Mouse (Mus musculus): ENCODE measurements around the gene Dtx1. TPM values are rescaled to one million over a fixed set of nuclear protein-coding genes. Genes with fewer than 3 reads are reported as not detected.

Dtx1 gene
- polyA plus RNA-seq, 1 experiment from 2014 or later: 0.24 TPM

DNA sequence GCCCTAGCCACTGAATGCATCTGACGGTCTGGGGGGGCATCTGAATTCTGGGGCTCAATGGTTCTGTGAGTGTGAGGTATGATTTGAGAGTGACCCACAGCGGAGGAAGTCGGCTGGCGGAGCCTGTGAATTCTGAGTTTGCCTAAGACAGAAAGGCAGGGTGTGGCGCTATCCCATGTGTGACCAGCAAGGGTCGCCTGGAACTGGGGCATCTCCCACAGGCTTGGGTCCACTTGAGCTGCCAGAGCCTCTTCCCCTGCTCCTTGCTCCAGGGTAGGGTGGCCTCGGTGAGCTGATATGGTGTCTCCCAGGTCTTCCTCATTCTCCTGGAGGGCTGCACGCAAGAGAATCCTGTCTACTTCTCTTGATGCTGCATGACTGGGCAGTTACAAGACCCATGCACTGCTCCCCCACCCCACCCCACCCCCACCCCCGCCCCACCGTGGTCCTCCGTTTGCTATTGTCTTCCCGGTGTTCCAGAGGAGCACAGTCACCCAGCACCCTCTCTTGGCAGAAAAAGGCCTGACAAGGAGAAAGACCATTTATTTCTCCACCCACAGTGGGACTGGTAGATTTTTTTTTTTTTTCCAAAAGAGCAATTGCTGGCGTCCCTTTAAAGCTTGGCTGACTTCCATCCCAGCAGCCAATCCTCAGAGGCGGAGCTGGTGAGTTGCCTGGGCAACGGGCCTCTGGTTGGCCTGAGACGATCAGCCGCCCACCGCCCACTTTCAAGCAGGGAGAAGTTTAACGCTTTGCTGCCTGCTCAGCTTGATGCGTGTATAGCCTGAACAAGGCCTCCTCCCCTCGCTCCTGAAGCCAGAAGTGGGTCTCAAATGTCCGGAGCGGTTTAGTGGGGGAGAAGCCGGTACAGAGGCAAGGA is 31.8 kb downstream of the Dtx1 start:
- 20% methylated on average over 17 of the region's 24 CpGs for WGBS (ENCODE audit: missing documents)
- Histone ChIP-seq H3K79me2 (ENCODE audit: inconsistent target) (no peaks in the 10 kb centered on the region), H3K27ac (no peak overlapping the region), H3K4me3 (ENCODE audit: inconsistent target) (no peak overlapping the region), H3K36me3 (ENCODE audit: inconsistent target) (no peaks in the 10 kb centered on the region)

DNA sequence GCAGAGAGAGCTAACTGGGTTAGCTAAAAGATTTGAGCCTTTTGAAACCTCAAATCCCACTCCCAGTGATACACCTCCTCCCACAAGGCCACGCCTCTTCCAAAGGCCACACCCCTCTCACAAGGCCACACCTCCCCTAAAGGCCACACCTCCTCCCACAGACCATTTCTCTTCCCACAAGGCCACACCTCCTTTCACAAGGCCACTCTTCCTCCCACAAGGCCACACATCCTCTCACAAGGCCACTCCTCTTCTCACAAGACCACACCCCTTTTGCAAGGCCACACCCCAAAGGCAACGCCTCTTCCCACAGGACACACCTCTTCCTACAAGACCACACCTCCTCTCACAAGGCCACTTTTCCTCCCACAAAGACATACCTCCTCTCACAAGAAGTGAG is 34.2 kb downstream of the Dtx1 start:
- WGBS (ENCODE audit: missing documents): 33% methylated on average over 2 of the region's 2 CpGs
- Histone ChIP-seq H3K4me3 (ENCODE audit: inconsistent target) (no peak overlapping the region), H3K36me3 (ENCODE audit: inconsistent target) (no peaks in the 10 kb centered on the region), H3K27ac (no peak overlapping the region), H3K79me2 (ENCODE audit: inconsistent target) (no peaks in the 10 kb centered on the region)

DNA sequence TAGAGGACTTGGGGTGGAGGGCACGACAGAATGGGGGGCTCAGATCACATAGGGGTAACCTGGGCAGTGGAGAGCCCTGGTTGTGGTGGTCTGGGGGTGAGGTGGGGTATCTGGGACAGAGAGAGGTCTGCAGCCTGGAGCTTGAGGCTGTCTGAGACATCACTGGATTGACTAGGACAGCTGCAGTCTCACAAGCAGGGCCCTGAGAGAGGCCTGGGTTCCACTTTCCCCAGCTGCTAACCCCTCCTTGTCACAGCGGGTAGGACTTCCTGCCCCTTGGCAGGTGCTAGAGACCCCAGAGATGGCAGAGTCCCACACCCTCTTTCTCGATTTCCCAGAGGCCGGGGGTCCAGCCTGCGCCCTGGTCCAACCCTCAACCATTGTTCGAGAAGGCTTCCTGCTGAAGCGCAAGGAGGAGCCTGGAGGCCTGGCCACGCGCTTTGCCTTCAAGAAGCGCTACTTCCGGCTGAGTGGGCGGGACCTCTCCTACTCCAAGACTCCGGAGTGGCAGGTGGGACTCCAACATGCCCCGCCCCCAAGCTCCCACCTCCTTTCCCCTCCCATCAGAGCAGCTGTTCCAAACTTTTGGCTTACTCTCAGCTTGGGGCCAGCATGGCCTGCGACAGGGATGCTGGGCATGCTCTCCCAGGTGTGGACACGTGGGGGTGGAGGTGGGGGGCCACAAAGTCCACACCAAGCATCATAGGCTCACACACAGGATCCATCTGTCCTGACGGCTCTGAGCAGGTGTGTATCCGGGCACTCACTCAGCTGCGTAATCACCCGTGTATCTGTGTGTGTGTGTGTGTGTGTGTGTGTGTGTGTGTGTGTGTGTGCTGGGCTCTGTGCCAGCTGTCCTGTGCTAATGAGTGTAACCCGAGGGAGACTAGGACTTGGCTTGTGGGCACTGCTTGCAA is 37.2 kb downstream of the Dtx1 start:
- WGBS (ENCODE audit: missing documents): 34% methylated on average over 17 of the region's 21 CpGs
- no peak overlapping the region for H3K4me3 ChIP-seq (ENCODE audit: inconsistent target)
- no peaks in the 10 kb centered on the region for H3K79me2 ChIP-seq (ENCODE audit: inconsistent target)
- H3K36me3 ChIP-seq (ENCODE audit: inconsistent target): no peaks in the 10 kb centered on the region
- no peak overlapping the region for H3K27ac ChIP-seq

DNA sequence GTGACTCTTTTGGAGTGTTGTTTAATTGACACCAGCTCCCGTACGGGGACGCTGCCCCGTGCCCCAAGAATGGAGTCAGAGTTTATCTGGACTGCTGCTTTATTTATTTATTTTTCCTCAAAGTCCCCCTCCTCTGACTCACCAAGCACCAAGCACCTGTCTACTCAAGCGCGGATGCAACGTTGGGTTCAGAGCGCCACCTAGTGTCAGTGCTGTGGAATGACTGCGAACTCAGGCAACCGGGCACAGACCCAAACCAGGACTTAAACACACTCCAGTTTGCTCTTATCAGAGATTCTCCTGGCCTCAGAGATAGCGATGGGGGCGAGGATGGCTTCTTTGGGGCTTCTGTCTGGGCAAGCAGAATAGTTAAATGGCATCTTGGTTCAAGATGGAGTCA is 38.1 kb downstream of the Dtx1 start:
- Histone ChIP-seq H3K36me3 (ENCODE audit: inconsistent target) (no peaks in the 10 kb centered on the region), H3K4me3 (ENCODE audit: inconsistent target) (no peak overlapping the region), H3K27ac (no peak overlapping the region), H3K79me2 (ENCODE audit: inconsistent target) (no peaks in the 10 kb centered on the region)
- 16% methylated on average over 12 of the region's 12 CpGs for WGBS (ENCODE audit: missing documents)

DNA sequence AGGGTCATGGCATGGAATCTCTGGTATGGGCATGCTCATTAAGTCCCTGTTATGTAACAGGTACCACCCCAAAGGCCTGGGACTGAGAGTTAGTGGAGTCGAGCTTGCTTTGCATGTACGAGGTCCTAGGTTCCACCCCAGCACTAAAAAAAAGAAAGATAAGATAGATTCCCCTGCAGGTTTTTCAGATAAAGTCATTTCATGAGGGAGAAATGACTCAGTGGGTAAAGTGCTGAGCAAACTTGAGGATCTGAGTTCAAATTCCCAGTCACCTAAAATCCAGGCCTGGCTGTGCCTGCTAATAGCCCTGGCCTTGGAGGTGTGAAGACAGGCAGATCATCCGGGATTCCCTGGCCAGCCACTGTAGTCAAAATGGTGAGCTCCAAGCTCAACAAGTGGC is 39.9 kb downstream of the Dtx1 start:
- Histone ChIP-seq H3K36me3 (ENCODE audit: inconsistent target) (no peaks in the 10 kb centered on the region), H3K27ac (no peak overlapping the region), H3K4me3 (ENCODE audit: inconsistent target) (no peak overlapping the region), H3K79me2 (ENCODE audit: inconsistent target) (no peaks in the 10 kb centered on the region)
- WGBS (ENCODE audit: missing documents): 89% methylated on average over 3 of the region's 3 CpGs

DNA sequence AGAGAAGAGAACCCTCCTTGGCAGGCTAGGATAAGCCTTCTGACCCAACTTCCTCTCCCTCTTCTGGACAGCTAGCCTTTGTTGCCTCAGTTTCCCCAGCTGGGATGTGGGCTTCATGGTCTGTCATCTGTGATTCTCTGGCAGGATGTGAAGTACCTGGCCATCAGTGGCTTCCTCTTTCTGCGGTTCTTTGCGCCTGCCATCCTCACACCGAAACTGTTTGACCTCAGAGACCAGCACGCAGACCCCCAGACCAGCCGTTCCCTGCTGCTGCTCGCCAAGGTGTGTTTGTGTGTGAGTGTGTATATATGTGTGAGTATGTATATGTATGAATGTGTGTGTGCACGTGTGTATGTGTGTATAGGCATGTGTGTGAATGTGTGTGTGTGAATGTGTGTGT is 41.6 kb downstream of the Dtx1 start:
- Histone ChIP-seq H3K27ac (no peak overlapping the region), H3K79me2 (ENCODE audit: inconsistent target) (no peaks in the 10 kb centered on the region), H3K36me3 (ENCODE audit: inconsistent target) (no peaks in the 10 kb centered on the region), H3K4me3 (ENCODE audit: inconsistent target) (no peak overlapping the region)
- WGBS (ENCODE audit: missing documents): 69% methylated on average over 7 of the region's 7 CpGs

DNA sequence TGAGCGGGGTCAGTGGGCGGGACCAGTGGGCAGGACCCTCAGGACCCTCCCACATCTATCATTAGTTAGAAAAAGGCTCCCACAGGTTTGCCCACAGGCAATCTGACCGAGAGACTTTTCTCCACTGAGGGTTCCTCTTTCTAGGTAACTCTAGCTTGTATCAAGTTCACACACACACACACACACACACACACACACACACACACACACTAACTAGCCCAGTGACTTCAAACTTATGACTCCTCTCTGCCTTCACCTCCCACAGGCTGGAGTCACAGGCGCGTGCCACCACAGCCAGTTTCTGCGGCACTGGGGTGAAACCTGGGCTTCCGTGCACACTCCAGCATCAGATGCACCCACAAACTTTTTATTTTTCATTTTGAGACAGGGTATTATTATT is 43.0 kb downstream of the Dtx1 start:
- WGBS (ENCODE audit: missing documents): 71% methylated on average over 7 of the region's 7 CpGs
- no peak overlapping the region for H3K4me3 ChIP-seq (ENCODE audit: inconsistent target)
- H3K36me3 ChIP-seq (ENCODE audit: inconsistent target): no peaks in the 10 kb centered on the region
- no peaks in the 10 kb centered on the region for H3K79me2 ChIP-seq (ENCODE audit: inconsistent target)
- no peak overlapping the region for H3K27ac ChIP-seq

DNA sequence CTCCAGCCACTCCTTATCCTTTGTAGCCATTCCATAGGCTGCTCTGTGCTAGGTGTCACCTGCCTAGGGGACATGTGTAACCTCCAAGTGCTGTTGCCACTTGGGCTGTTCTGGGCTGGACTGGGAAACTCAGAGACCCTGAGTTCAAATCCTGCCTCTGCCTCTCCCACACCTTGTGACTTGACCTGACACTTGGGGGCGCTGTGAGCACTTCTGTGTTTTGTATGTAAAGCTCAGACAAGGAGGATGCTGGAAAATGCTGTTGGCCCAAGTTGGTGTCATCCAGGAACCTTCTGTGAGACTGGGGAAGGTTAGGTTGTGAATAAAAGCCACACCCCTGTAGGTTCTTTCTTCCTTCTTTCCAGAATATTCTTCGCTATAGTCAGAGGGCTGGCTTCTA is 46.8 kb downstream of the Dtx1 start:
- Histone ChIP-seq H3K27ac (no peak overlapping the region), H3K36me3 (ENCODE audit: inconsistent target) (no peaks in the 10 kb centered on the region), H3K4me3 (ENCODE audit: inconsistent target) (no peak overlapping the region), H3K79me2 (ENCODE audit: inconsistent target) (no peaks in the 10 kb centered on the region)
- 57% methylated on average over 2 of the region's 2 CpGs for WGBS (ENCODE audit: missing documents)

DNA sequence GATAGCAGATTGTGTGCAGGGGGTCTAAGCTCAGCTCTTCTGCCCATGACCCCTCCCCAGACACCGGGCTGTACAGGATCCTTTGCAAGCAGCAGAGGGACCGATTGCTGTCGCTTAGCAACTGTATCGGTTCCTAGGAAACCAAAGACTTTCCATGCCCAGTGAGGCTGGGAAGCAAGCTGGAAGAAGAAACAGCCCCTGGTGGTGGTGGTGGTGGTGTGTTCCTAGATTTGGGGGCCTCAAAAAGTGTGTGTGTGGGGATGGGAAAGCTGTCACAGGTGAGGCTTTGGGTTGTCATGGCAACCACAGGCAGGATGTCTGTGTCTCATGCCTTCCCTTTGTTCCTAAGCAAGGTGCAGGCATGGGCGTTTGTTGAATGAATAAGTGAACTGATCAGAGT is 50.9 kb downstream of the Dtx1 start:
- no peaks in the 10 kb centered on the region for H3K79me2 ChIP-seq (ENCODE audit: inconsistent target)
- no peaks in the 10 kb centered on the region for H3K36me3 ChIP-seq (ENCODE audit: inconsistent target)
- H3K27ac ChIP-seq: no peak overlapping the region
- 70% methylated on average over 5 of the region's 5 CpGs for WGBS (ENCODE audit: missing documents)
- H3K4me3 ChIP-seq (ENCODE audit: inconsistent target): no peak overlapping the region

DNA sequence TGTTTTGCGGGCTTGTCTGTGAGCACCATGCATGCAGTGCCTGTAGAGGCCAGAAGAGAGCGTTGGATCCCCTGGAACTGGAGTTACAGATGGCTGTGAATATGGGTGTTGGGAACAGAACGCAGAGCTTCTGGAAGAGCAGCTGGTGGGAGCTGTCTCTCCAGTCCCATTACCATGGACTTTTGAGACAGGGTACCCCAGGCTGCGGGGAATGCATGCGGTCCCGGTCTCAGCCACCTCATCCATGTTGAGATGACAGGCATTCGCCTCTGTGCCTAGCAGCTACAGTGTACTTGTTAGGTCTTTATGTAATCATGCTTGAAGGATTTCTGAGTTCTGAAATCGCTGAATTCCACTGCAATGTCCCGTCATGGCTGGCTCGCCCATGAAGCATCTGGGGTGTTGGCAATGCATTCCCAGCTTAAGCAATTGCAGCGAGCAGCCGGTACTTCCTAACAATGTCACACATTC is 55.4 kb downstream of the Dtx1 start:
- WGBS (ENCODE audit: missing documents): 87% methylated on average over 12 of the region's 12 CpGs
- Histone ChIP-seq H3K4me3 (ENCODE audit: inconsistent target) (no peak overlapping the region), H3K36me3 (ENCODE audit: inconsistent target) (no peaks in the 10 kb centered on the region), H3K79me2 (ENCODE audit: inconsistent target) (no peaks in the 10 kb centered on the region), H3K27ac (no peak overlapping the region)

DNA sequence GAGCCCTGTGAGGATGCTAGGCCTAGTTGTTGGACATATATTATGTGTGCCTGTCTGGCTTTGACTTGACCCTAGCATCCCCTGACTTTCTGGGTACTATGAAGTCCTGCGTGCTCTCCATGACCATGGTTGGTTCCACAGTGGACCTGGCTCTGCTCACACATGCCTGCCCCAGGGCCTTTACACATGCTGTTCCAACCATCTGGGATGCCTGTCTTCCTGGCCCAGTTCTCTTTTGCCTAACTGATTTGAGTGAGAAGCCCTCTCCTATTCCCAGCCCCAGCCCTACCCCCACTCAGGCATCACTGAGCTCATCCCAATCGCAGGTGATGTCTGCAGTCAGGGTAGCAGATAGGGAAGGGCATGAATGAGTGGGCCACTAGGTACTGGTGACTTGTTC is 57.9 kb downstream of the Dtx1 start:
- no peaks in the 10 kb centered on the region for H3K36me3 ChIP-seq (ENCODE audit: inconsistent target)
- WGBS (ENCODE audit: missing documents): 85% methylated on average over 2 of the region's 2 CpGs
- no peak overlapping the region for H3K4me3 ChIP-seq (ENCODE audit: inconsistent target)
- H3K79me2 ChIP-seq (ENCODE audit: inconsistent target): no peaks in the 10 kb centered on the region
- H3K27ac ChIP-seq: no peak overlapping the region

DNA sequence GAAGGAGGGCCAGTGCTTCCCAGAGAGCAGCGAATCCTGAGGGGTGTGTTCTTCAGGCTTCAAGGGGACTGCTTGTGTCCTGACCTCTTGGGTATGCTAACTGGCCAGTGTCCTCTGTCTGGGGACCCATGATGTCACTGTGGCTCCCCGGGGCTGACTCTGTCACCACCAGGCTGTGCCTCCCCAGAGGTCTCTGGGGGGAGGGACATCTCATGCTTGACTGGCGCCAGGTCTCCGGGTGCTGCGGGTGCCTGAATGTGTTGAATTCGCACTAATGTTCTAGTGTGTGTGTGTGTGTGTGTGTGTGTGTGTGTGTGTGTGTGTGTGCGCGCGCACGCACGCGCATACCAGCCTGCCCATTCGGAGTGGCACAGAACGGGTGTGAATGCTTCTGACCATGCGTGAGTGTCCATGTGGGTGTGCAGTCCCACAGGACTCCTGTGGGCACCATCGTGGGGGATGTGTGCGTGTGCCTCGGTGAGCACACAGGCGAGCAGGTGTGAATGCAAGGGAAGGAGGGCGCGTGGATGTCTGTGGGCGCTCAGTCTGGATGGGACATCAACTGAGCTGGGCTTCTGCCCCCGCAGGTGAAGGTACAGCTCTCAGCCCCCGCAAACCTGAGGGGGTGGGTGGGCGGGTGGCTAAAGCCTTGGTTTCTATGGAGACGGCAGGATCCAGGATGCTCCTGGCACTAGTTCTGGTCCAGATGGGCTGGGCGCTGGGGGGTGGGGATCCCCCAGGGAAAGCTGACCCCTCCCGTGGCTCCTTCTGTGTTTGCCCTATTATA is 58.6 kb downstream of the Dtx1 start:
- Histone ChIP-seq H3K79me2 (ENCODE audit: inconsistent target) (no peaks in the 10 kb centered on the region), H3K4me3 (ENCODE audit: inconsistent target) (no peak overlapping the region), H3K36me3 (ENCODE audit: inconsistent target) (no peaks in the 10 kb centered on the region), H3K27ac (no peak overlapping the region)
- 85% methylated on average over 18 of the region's 28 CpGs for WGBS (ENCODE audit: missing documents)

DNA sequence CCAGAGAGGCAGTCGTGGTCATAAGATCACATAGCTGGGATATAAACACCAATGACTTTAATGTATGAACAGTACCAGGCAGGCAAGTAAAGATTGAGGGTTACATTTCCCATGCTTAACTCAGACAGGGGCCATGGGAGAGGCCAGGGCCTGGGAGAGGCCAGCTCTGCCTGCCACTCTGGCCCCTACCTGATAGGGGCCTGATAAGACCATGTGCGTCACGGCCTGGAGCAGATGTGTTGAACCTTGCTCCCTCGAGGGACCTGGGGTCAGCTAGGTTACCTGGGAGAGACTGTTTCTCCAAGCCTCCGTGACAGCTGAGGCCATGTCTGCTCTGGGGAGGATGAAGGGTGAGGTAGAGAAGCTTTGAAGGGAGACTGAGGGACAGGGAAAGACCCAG is 60.5 kb downstream of the Dtx1 start:
- Histone ChIP-seq H3K36me3 (ENCODE audit: inconsistent target) (no peaks in the 10 kb centered on the region), H3K27ac (no peak overlapping the region), H3K79me2 (ENCODE audit: inconsistent target) (no peaks in the 10 kb centered on the region), H3K4me3 (ENCODE audit: inconsistent target) (no peak overlapping the region)
- 88% methylated on average over 5 of the region's 5 CpGs for WGBS (ENCODE audit: missing documents)

DNA sequence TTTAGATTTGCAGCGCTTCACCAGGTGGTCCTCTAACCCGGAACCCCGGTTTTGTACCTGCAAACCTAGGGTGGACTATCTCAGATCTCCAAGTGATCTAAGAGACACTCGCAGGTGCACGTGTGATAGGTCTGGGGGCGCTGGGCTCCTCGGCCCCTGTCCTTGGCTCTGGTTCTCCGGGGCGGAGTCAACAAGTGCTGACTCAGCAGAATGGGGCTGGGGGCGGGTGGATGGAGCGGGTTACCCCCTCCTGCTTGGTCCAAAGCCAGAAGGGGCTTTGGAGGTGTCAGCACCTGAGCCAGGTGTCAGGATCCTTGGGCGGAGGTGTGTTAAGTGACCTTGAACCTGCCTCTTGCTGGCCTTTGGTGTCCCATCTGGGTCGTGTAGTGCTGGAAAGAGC is 61.8 kb downstream of the Dtx1 start:
- WGBS (ENCODE audit: missing documents): 29% methylated on average over 13 of the region's 13 CpGs
- Histone ChIP-seq H3K27ac (no peak overlapping the region), H3K4me3 (ENCODE audit: inconsistent target) (no peak overlapping the region), H3K36me3 (ENCODE audit: inconsistent target) (no peaks in the 10 kb centered on the region), H3K79me2 (ENCODE audit: inconsistent target) (no peaks in the 10 kb centered on the region)

Data from macrophage (primary cell).